Mouse (Mus musculus) subcutaneous adipose tissue, adult 2 months (tissue): ENCODE measurements around the gene Opa3. TPM values are rescaled to one million over a fixed set of nuclear protein-coding genes. Genes with fewer than 3 reads are reported as not detected.

Experiments
- polyA plus RNA-seq: library from polyadenylated mRNA; depleted of rRNA; stranded (reverse); fragments of >200 nt; gene quantifications from 2 replicates; pipeline ENCODE4 v1.2.3, GENCODE M21; 2012; ENCODE audit warnings: low replicate concordance; rRNA removed

Opa3 gene
- 43.4 and 43.9 TPM in 2 replicates for polyA plus RNA-seq

DNA sequence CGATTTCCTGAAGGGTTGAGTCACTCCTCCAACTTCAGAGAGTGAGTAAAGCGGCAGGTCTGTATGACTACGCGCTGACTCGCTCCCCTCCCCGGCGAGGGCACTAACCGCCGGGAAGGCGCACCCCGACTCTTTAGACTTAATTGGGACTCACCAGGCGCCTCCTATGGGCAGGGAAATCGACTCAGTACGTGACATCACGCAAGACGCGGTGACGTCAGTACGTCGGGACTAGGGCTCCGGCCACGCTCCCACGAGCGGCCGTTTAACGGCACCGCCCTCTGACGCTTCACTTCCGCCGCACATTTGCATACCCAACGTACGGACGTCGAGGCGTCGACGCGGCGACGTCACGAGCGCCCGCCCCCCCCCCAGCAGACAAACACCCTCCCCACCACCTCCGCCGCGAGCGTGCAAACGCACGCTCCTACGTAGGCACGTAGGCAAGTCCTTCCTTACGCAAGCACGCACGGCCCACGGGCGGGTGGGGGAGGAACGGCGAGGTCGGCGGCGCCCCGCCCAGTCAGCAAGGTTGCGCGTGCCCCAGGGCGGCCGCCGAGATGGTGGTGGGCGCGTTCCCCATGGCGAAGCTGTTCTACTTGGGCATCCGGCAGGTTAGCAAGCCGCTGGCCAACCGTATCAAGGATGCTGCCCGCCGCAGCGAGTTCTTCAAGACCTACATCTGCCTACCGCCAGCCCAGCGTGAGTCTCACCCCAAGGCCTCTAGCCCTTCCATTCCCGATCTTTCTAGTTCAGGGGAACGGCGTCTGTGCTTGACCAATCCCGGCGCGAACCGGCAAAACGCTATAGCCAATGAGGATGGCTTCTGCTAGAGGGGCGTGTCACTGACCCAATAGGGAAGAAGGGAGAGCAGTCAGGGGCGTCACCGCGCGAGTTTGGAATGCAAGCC is at the start of gene Opa3:
Opa3 (plus strand) TSS at position 452 of the 910 bp plus-strand sequence.

DNA sequence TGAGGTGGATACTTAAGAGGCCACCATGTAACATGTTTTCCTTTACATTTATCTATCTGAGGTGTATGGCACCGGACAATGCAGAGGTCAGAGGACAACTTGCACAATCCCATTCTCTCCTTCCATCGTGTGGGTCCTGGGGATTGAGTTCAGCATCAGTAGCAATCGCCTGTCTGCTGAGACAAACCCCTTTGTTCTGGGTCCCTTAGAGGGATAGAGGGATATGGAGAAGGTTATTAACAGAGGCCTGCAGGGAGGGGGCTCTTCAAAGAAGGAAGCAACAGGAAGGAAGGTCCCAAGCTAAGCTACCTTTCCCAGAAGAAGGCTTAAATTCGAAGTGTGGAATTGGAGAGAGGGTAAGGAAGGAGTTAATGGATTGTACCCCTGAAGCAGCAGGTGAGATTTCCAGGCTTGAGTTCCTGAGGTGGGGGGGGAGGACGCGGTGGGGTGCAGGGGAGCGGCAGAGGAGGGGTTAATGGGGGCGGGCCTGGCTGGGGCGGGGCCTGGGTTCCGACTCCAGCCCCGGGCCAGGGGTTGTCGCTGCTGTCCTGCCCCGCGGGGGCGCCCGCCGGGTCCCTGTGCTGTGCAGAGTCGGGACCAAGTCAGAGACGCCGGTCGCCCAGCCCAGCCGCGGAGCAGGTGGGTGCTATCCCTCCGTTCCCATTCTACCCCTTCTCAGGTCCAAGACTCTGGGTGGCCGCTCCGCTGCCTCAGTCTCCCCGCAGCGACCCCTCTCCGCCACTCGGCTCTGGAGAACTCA is 16.0 kb upstream of the Opa3 start, which contains the start of gene Gpr4:
Gpr4 (plus strand) TSS at position 543 of the 760 bp plus-strand sequence.

GRCm38 (mm10) chr7:19271238-19272172 is 43.4 kb downstream of the Opa3 start, which contains the start of gene Vasp:
Gene Vasp, minus strand, starts transcription at chr7:19271817.

GRCm38 (mm10) chr7:19279581-19280114 is 51.5 kb downstream of the Opa3 start, which contains the start of gene Ppm1n:
Gene Ppm1n, minus strand, starts transcription at chr7:19280064.

DNA sequence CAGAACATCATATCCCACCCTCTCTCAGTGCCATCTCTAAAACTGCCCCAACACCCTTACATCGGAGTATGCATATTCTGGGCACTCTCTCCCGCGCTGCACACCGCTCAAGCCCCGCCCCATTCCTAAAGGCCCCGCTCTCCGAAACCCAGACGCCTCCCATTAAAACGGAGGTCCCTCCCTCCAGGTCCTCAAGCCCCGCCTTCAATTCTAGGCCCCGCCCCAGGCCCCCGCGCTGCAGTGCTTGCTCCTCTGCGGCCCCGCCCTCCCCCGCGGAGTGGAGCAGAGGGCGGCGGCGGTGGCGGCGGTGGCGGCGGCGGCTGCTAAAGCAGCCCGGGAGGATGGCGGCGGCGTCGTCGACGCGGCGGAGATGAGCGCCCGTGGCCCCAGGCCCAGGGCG is 54.3 kb downstream of the Opa3 start, which contains the start of gene Rtn2:
Rtn2 (plus strand) TSS at position 240 of the 400 bp plus-strand sequence.

Other genes with a start within 250 kb of the Opa3 start
- gene Nanos2, start 240.9 kb upstream of the Opa3 start, polyA plus RNA-seq = 0.26 TPM in 1 of 2 replicates, not detected in the other
- gene Mypop, start 237.1 kb upstream of the Opa3 start, polyA plus RNA-seq = 5.2 and 17.4 TPM in 2 replicates
- 16.7 and 38.8 TPM in 2 replicates for gene Irf2bp1, start 224.3 kb upstream of the Opa3 start, polyA plus RNA-seq
- not detected in 2 replicates for gene Foxa3, start 204.8 kb upstream of the Opa3 start, polyA plus RNA-seq
- gene Sympk, start 204.0 kb upstream of the Opa3 start, polyA plus RNA-seq = 66.1 and 105 TPM in 2 replicates
- gene Rsph6a, start 173.6 kb upstream of the Opa3 start, polyA plus RNA-seq = not detected in 2 replicates
- 83.2 and 111 TPM in 2 replicates for gene Dmwd, start 152.1 kb upstream of the Opa3 start, polyA plus RNA-seq
- gene Dmpk, start 144.5 kb upstream of the Opa3 start, polyA plus RNA-seq = 388 and 705 TPM in 2 replicates
- gene Six5, start 133.7 kb upstream of the Opa3 start, polyA plus RNA-seq = 32.7 and 78.4 TPM in 2 replicates
- 0.21 and 0.55 TPM in 2 replicates for gene Gm4969, start 110.0 kb upstream of the Opa3 start, polyA plus RNA-seq
- 7.9 and 11.0 TPM in 2 replicates for gene Fbxo46, start 108.5 kb upstream of the Opa3 start, polyA plus RNA-seq
- 16.7 and 25.1 TPM in 2 replicates for gene Qpctl, start 79.0 kb upstream of the Opa3 start, polyA plus RNA-seq
- 26.1 and 39.9 TPM in 2 replicates for gene Snrpd2, start 78.6 kb upstream of the Opa3 start, polyA plus RNA-seq
- gene Gipr, start 62.2 kb upstream of the Opa3 start, polyA plus RNA-seq = 3.3 and 14.7 TPM in 2 replicates
- gene Eml2, start 51.9 kb upstream of the Opa3 start, polyA plus RNA-seq = 34.2 and 47.4 TPM in 2 replicates
- 21.2 and 40.9 TPM in 2 replicates for gene Gpr4, start 15.8 kb upstream of the Opa3 start, polyA plus RNA-seq
- gene Vasp, start 43.5 kb downstream of the Opa3 start, polyA plus RNA-seq = 104 and 192 TPM in 2 replicates
- 0.20 TPM in 1 of 2 replicates, not detected in the other for gene Ppm1n, start 51.7 kb downstream of the Opa3 start, polyA plus RNA-seq
- 59.4 and 168 TPM in 2 replicates for gene Rtn2, start 54.3 kb downstream of the Opa3 start, polyA plus RNA-seq
- gene Fosb, start 81.7 kb downstream of the Opa3 start, polyA plus RNA-seq = 0.85 and 1.2 TPM in 2 replicates
- gene Ercc1, start 116.4 kb downstream of the Opa3 start, polyA plus RNA-seq = 66.5 and 93.4 TPM in 2 replicates
- 5.2 and 9.0 TPM in 2 replicates for gene Cd3eap, start 131.1 kb downstream of the Opa3 start, polyA plus RNA-seq
- 14.0 and 14.9 TPM in 2 replicates for gene Ppp1r13l, start 131.4 kb downstream of the Opa3 start, polyA plus RNA-seq
- gene Ercc2, start 153.7 kb downstream of the Opa3 start, polyA plus RNA-seq = 36.5 and 70.7 TPM in 2 replicates
- gene Klc3, start 175.8 kb downstream of the Opa3 start, polyA plus RNA-seq = 1.2 and 6.2 TPM in 2 replicates
- gene Ckm, start 176.4 kb downstream of the Opa3 start, polyA plus RNA-seq = 0.70 and 5.6 TPM in 2 replicates
- gene Mark4, start 230.5 kb downstream of the Opa3 start, polyA plus RNA-seq = 18.5 and 22.2 TPM in 2 replicates
- gene Exoc3l2, start 235.0 kb downstream of the Opa3 start, polyA plus RNA-seq = 5.4 and 8.9 TPM in 2 replicates